Comparison of ENCODE assay signal across 10 mouse cellular contexts in genomic region chr1:39868825-39869571, GRCm38 (mm10). TPM values are rescaled to one million over a fixed set of nuclear protein-coding genes. Genes with fewer than 3 reads are reported as not detected.
DNase-seq lines count a peak whose midpoint lies in the region; ATAC-seq and TF ChIP-seq lines count a peak whose summit lies in the region.
"Had no signal": no experiment of that assay in that cellular context is flagged by ENCODE, and none has a peak within 500 bp of the region (broad histone marks: within the 10 kb centered on the region; RNA-seq: fewer than 3 reads in every experiment).

No protein-coding gene starts in this region.

- no peak overlapping the region for H3K4me2 ChIP-seq in stomach, embryonic 14.5 days (replicated peaks; ENCODE audit: low read depth, low read length)
- no peak overlapping the region for H3K4me2 ChIP-seq in stomach, postnatal 0 days (replicated peaks; ENCODE audit: low read depth)
- H3K4me2 ChIP-seq in intestine, postnatal 0 days (replicated peaks; ENCODE audit: low read depth), result no peak overlapping the region

- no peak overlapping the region for H3K4me3 ChIP-seq in stomach, embryonic 14.5 days (ENCODE audit: low read depth, low read length)
- no peak overlapping the region for H3K4me3 ChIP-seq in stomach, postnatal 0 days (ENCODE audit: low read depth, low read length)
- H3K4me3 ChIP-seq in intestine, postnatal 0 days (ENCODE audit: low read depth, low read length), result no peak overlapping the region
- H3K4me3 ChIP-seq: myocyte had no signal

- no peak for TF ChIP-seq CTCF in stomach, postnatal 0 days (IDR thresholded peaks at IDR 0.05; ENCODE audit: low read depth)
- no peak for TF ChIP-seq CTCF in intestine, postnatal 0 days (IDR thresholded peaks at IDR 0.05; ENCODE audit: low read depth)

- WGBS in stomach, embryonic 14.5 days, result 47% methylated on average over 10 of the region's 10 CpGs
- WGBS in stomach, postnatal 0 days, result 36% methylated on average over 10 of the region's 10 CpGs
- WGBS in intestine, postnatal 0 days, result 36% methylated on average over 10 of the region's 10 CpGs

- H3K9me3 ChIP-seq in stomach, embryonic 14.5 days (ENCODE audit: control insufficient read depth, low read depth, low read length), result no peaks in the 10 kb centered on the region
- no peaks in the 10 kb centered on the region for H3K9me3 ChIP-seq in stomach, postnatal 0 days (ENCODE audit: control insufficient read depth, low read length)
- H3K9me3 ChIP-seq in intestine, postnatal 0 days (ENCODE audit: control insufficient read depth), result no peaks in the 10 kb centered on the region

- no peak for ATAC-seq in stomach, embryonic 14.5 days (ENCODE audit: insufficient number of reproducible peaks, insufficient read depth, low FRiP score, low read depth)
- ATAC-seq in stomach, postnatal 0 days (ENCODE audit: low FRiP score, low TSS enrichment), result no peak
- ATAC-seq in intestine, postnatal 0 days, result peak; percentile 61; the same call in 1 of the 2 replicates
- ATAC-seq: Patski had no signal

- no peak overlapping the region for H3K9ac ChIP-seq in stomach, embryonic 14.5 days (replicated peaks; ENCODE audit: low read depth, low read length)
- H3K9ac ChIP-seq in stomach, postnatal 0 days (ENCODE audit: low read length), result no peak overlapping the region
- H3K9ac ChIP-seq in intestine, postnatal 0 days (ENCODE audit: low read depth, low read length), result no peak overlapping the region

- TF ChIP-seq EP300 in stomach, postnatal 0 days (optimal IDR thresholded peaks at IDR 0.05), result no peak

- H3K27ac ChIP-seq in stomach, embryonic 14.5 days (ENCODE audit: low read length), result peak overlapping the region; percentile 27; the same call in 1 of the 2 replicates
- H3K27ac ChIP-seq in stomach, postnatal 0 days (replicated peaks), result no peak overlapping the region
- H3K27ac ChIP-seq in intestine, postnatal 0 days (ENCODE audit: low read depth, low read length), result no peak overlapping the region

- H3K27me3 ChIP-seq in stomach, embryonic 14.5 days (ENCODE audit: control insufficient read depth, insufficient read depth, low read length), result no peaks in the 10 kb centered on the region
- H3K27me3 ChIP-seq in stomach, postnatal 0 days (ENCODE audit: control insufficient read depth, insufficient read depth, low read length), result no peaks in the 10 kb centered on the region
- H3K27me3 ChIP-seq in intestine, postnatal 0 days (replicated peaks; ENCODE audit: control insufficient read depth, insufficient read depth, low read length), result no peaks in the 10 kb centered on the region

- peaks cover 26% of the 10 kb centered on the region for H3K4me1 ChIP-seq in stomach, embryonic 14.5 days (ENCODE audit: control insufficient read depth, insufficient read depth, low read length)
- peaks cover 7% of the 10 kb centered on the region for H3K4me1 ChIP-seq in stomach, postnatal 0 days (replicated peaks; ENCODE audit: control insufficient read depth, insufficient read depth)
- peaks cover 10% of the 10 kb centered on the region for H3K4me1 ChIP-seq in intestine, postnatal 0 days (replicated peaks; ENCODE audit: control insufficient read depth, insufficient read depth, low read length)

- H3K36me3 ChIP-seq in stomach, embryonic 14.5 days (ENCODE audit: control insufficient read depth, insufficient read depth, low read length), result no peaks in the 10 kb centered on the region
- no peaks in the 10 kb centered on the region for H3K36me3 ChIP-seq in stomach, postnatal 0 days (ENCODE audit: control insufficient read depth, insufficient read depth, low read length)
- H3K36me3 ChIP-seq in intestine, postnatal 0 days (ENCODE audit: control insufficient read depth, insufficient read depth), result no peaks in the 10 kb centered on the region

- DNase-seq in stomach, postnatal 0 days (ENCODE audit: low spot score), result no peak
- DNase-seq in gastrocnemius, postnatal 10 days, result peak; percentile 30
- peak; percentile 85 for DNase-seq in yolk sac, embryonic 10.5 days (ENCODE audit: low spot score)
- no peak for DNase-seq in thymus, postnatal 25 days
- DNase-seq in neural tube, embryonic 10.5 days (ENCODE audit: extremely low spot score, low spot score), result no peak
- no peak for DNase-seq in left cerebral cortex, adult 9 months (ENCODE audit: low spot score in 2 of 2)

RNA-seq across cellular contexts. Expression of gene Map4k4, which starts 31.7 kb away (rescaled TPM):
- 36.7 and 42.6 TPM in 2 replicates for polyA plus RNA-seq in stomach, embryonic 14.5 days (2014; fragmentation: Nextera tagmentation; extraction: Ambion mirVana)
- 8.5 and 10.1 TPM in 2 replicates for polyA plus RNA-seq in stomach, postnatal 0 days (2015; fragmentation: Nextera tagmentation; extraction: Ambion mirVana)
- 100 to 1,000 TPM in 1 of 2 experiments, 10 to 100 TPM in 1; 87.8 to 121 TPM for total RNA-seq in gastrocnemius, postnatal 10 days (2021)
- 6.8 and 9.3 TPM in 2 replicates for polyA plus RNA-seq in intestine, postnatal 0 days (2015; fragmentation: Nextera tagmentation; extraction: Ambion mirVana)

Comparison
In these comparisons a context has a peak if more than half of its experiments do, and no peak if none do; other contexts are left out.
1. DNase-seq: peak in gastrocnemius, postnatal 10 days (single experiment) and yolk sac, embryonic 10.5 days (single experiment); none in stomach, postnatal 0 days (single experiment), thymus, postnatal 25 days (single experiment), neural tube, embryonic 10.5 days (single experiment) and left cerebral cortex, adult 9 months (0 of 2).